Mouse (Mus musculus): ENCODE measurements around the gene Samd8. TPM values are rescaled to one million over a fixed set of nuclear protein-coding genes. Genes with fewer than 3 reads are reported as not detected.

Gene Samd8
- polyA plus RNA-seq, 1 experiment from 2014 or later, result 13.8 TPM

DNA sequence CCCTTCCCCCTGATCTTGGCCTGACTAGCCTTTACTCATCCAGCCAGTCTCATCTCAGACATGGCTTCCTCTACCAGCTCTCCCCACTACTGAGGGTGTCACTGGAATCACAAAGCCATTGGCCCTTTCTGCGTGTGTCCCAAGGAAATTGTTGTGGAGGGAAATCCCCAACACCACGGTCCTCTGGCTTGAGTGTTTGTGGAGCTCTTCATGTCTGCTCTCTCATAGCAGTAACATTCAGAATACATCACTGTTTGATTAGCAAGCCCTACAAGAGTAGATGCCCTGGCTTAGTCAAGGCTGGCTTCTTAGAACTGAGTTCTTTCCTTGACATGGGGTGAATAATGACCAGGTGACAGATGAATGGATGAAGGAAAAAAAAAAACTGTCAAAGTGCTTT lies 3.5 kb upstream of the Samd8 start:
- H3K36me3 ChIP-seq, result no peaks in the 10 kb centered on the region
- peaks cover 3% of the 10 kb centered on the region; the same call in 1 of the 2 replicates for H3K4me1 ChIP-seq
- H3K4me3 ChIP-seq, result no peak overlapping the region
- 0 out of 2 replicates have a peak, but pooled peaks cover 7% of the 10 kb centered on the region for H3K27me3 ChIP-seq
- H3K9ac ChIP-seq, result no peak overlapping the region
- no peak for ATAC-seq (ENCODE audit: insufficient number of reproducible peaks, insufficient read depth, low FRiP score, low TSS enrichment)
- H3K9me3 ChIP-seq, result no peaks in the 10 kb centered on the region
- WGBS, result 83% methylated on average over 2 of the region's 2 CpGs
- H3K4me2 ChIP-seq (replicated peaks), result no peak overlapping the region
- no peak overlapping the region for H3K27ac ChIP-seq

DNA sequence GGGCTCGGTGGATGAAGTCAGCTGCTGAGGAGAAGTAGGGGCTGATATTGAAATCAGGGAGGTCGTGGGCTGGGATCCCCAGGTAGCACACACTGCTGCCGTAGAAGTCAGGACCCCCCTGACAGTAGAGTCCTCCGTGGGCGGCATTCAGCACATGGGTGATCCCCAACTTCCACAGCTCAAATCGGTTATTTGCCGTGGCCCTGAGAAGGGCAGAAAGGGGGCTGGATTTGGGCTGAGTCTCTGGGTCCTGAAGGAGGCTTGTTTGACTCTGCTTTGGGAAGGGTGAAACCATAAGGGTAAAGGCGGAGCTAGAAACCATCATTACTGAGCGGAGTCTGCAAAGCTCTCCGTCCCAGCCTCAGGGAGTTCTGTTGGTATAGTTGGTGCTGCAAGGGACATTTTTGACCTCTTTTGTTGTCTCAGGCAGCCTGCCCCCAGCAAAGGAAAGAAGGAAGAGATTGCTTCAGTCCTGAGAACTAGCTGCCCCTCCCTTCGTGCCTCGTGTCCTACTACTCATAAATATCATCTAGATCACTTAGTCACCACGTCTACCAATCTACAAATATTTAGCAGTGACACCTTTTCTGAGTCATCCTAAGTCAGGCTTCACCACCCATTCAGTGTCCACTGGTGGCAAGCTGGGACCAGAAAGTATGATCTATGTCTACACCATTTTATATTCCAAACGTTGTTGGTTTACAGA lies 2.7 kb upstream of the Samd8 start:
- Histone ChIP-seq H3K4me3 (no peak overlapping the region), H3K9me3 (no peaks in the 10 kb centered on the region)
- ATAC-seq (ENCODE audit: insufficient number of reproducible peaks, insufficient read depth, low FRiP score, low TSS enrichment), result no peak

GRCm38 (mm10) chr14:21748142-21748870 lies 2.0 kb upstream of the Samd8 start:
- no peaks in the 10 kb centered on the region for H3K36me3 ChIP-seq
- H3K4me1 ChIP-seq, result peaks cover 8% of the 10 kb centered on the region; the same call in 1 of the 2 replicates
- no peak overlapping the region for H3K27ac ChIP-seq
- ATAC-seq (ENCODE audit: insufficient number of reproducible peaks, insufficient read depth, low FRiP score, low TSS enrichment), result no peak
- H3K27me3 ChIP-seq, result no peaks in the 10 kb centered on the region
- H3K9me3 ChIP-seq, result no peaks in the 10 kb centered on the region
- H3K4me2 ChIP-seq (replicated peaks), result no peak overlapping the region
- no peak overlapping the region for H3K4me3 ChIP-seq
- 38% methylated on average over 15 of the region's 15 CpGs for WGBS
- H3K9ac ChIP-seq, result no peak overlapping the region

More for the DNA sequence above, 2.7 kb upstream of the Samd8 start:
- 77% methylated on average over 14 of the region's 14 CpGs for WGBS
- no peak overlapping the region for H3K27ac ChIP-seq
- H3K9ac ChIP-seq, result no peak overlapping the region
- H3K27me3 ChIP-seq, result 0 out of 2 replicates have a peak, but pooled peaks cover 3% of the 10 kb centered on the region
- H3K4me2 ChIP-seq (replicated peaks), result no peak overlapping the region
- H3K4me1 ChIP-seq, result peaks cover 8% of the 10 kb centered on the region; the same call in 1 of the 2 replicates
- H3K36me3 ChIP-seq, result no peaks in the 10 kb centered on the region

DNA sequence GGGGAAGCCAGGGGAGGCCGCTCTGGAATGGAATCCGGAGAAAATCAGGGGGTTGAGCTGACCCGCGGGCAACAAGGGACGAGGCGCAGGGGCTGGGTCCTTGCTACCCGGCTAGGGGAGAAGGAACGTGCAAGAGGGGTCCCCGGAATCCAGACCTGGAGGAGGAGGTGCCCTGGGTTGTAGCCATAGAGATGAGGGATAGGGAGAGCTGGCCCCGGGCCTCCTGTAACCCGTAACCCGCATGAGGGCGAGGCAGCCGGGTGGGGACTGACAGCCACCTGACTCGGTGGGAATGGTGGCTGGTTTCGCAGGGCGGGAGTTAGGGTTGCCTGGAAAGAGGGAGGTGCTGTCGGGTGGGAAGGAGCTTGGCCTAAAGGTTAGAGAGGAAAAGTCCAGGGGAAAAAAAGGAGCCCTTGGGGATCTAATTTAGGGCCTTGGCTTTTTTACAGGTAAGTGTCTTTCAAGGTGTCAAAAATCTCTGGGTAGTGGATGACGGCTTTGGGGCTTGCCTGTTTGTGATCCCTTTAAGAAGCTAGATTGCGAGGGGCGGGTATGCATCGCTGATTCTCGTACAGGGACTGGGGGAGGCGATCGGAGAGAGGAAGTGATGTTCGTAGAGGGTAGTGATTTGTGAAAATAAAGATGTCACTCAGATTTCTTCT lies 681 bp downstream of the Samd8 start, which contains the start of gene Dusp13:
Gene Dusp13 (minus strand): TSS at position 301 of the 662 bp plus-strand sequence.
- Histone ChIP-seq H3K4me2 (replicated peaks) (peak within 1 kb of the TSS; percentile 60), H3K27me3 (no peaks in the 10 kb centered on the region), H3K4me3 (peak within 1 kb of the TSS; percentile 91), H3K27ac (peak within 1 kb of the TSS; percentile 83), H3K36me3 (no peaks in the 10 kb centered on the region), H3K9ac (peak within 1 kb of the TSS; percentile 86), H3K9me3 (no peaks in the 10 kb centered on the region), H3K4me1 (peaks cover 8% of the 10 kb centered on the region; the same call in 1 of the 2 replicates)
- ATAC-seq (ENCODE audit: insufficient number of reproducible peaks, insufficient read depth, low FRiP score, low TSS enrichment), result peak; percentile 79
- WGBS, result under 1% methylated on average over 26 of the region's 26 CpGs

GRCm38 (mm10) chr14:21752411-21752810 lies 2.1 kb downstream of the Samd8 start:
- H3K4me3 ChIP-seq, result no peak overlapping the region
- H3K9me3 ChIP-seq, result no peaks in the 10 kb centered on the region
- H3K36me3 ChIP-seq, result no peaks in the 10 kb centered on the region
- H3K27me3 ChIP-seq, result no peaks in the 10 kb centered on the region
- peaks cover 8% of the 10 kb centered on the region; the same call in 1 of the 2 replicates for H3K4me1 ChIP-seq
- H3K27ac ChIP-seq, result no peak overlapping the region
- ATAC-seq (ENCODE audit: insufficient number of reproducible peaks, insufficient read depth, low FRiP score, low TSS enrichment), result no peak
- WGBS, result 91% methylated on average over 3 of the region's 3 CpGs
- H3K9ac ChIP-seq, result no peak overlapping the region
- H3K4me2 ChIP-seq (replicated peaks), result 0 out of 2 replicates have a peak overlapping the region, but pooled peaks have one; percentile 60

DNA sequence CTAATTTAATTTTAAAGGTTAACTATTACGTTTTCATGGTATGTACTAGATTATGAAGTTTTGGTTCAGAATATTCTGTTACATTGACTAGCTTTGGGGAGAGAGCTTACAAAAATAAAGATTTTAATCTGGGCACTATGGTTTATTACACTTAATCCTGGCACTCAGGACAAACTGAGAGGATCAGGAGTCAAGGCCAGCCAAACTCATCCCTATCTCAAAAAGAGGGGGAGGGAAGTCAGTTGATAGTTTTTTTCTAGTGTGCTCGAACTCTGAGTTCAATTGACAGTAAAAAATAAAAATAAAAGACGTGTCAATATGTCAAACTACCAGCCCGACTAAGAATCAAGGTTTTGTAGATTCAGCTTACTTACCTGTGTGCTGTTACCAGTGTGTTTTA lies 3.0 kb downstream of the Samd8 start:
- Histone ChIP-seq H3K9me3 (no peaks in the 10 kb centered on the region), H3K27me3 (no peaks in the 10 kb centered on the region), H3K27ac (no peak overlapping the region), H3K9ac (no peak overlapping the region), H3K4me3 (no peak overlapping the region), H3K36me3 (no peaks in the 10 kb centered on the region), H3K4me1 (peaks cover 8% of the 10 kb centered on the region; the same call in 1 of the 2 replicates), H3K4me2 (replicated peaks) (no peak overlapping the region)
- ATAC-seq (ENCODE audit: insufficient number of reproducible peaks, insufficient read depth, low FRiP score, low TSS enrichment), result no peak
- WGBS, result 85% methylated on average over 4 of the region's 4 CpGs

DNA sequence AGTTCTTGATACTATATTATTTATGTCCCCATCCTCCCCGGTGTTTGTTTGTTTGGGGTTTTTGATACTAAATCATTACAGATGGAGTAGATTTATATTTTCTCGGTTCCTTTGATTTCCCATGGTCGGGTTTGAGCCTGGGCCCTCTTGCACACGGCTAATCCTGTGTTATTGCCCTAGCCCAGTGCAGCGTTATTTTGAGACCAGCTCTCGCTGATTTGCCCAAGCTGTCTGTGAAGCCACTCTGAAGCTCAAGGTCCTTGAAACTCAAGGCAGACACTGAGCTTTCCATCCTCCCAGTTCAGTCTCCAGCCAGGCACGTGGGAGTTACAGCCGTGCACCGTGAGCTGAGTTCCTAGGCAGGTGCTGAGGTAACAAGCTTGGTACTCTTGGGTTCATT lies 11.2 kb downstream of the Samd8 start:
- ATAC-seq (ENCODE audit: insufficient number of reproducible peaks, insufficient read depth, low FRiP score, low TSS enrichment), result no peak
- 82% methylated on average over 9 of the region's 9 CpGs for WGBS

DNA sequence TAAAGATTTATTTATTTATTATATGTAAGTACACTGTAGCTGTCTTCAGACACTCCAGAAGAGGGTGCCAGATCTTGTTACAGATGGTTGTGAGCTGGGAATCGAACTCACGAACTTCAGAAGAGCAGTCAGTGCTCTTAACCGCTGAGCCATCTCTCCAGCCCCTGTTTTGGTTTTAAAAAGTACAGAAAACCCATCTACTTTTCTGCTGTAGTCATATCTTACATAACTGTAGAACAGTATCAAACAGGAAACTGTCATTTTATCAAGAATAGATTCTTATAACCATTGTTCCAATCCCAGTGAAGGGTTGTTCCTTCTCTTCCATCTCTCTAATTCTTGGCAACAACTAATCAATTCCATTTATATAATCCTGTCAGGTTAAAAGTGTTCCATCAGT lies 13.4 kb downstream of the Samd8 start:
- Histone ChIP-seq H3K4me1 (peaks cover 16% of the 10 kb centered on the region), H3K4me3 (no peak overlapping the region), H3K27me3 (no peaks in the 10 kb centered on the region), H3K27ac (no peak overlapping the region), H3K9ac (no peak overlapping the region), H3K9me3 (no peaks in the 10 kb centered on the region), H3K36me3 (no peaks in the 10 kb centered on the region), H3K4me2 (replicated peaks) (no peak overlapping the region)
- ATAC-seq (ENCODE audit: insufficient number of reproducible peaks, insufficient read depth, low FRiP score, low TSS enrichment), result no peak
- 87% methylated on average over 3 of the region's 3 CpGs for WGBS

More for the DNA sequence above, 11.2 kb downstream of the Samd8 start:
- peaks cover 4% of the 10 kb centered on the region; the same call in 1 of the 2 replicates for H3K4me1 ChIP-seq
- no peak overlapping the region for H3K4me2 ChIP-seq (replicated peaks)
- H3K9me3 ChIP-seq, result no peaks in the 10 kb centered on the region
- no peaks in the 10 kb centered on the region for H3K36me3 ChIP-seq
- H3K4me3 ChIP-seq, result no peak overlapping the region
- H3K27me3 ChIP-seq, result no peaks in the 10 kb centered on the region
- H3K9ac ChIP-seq, result no peak overlapping the region
- H3K27ac ChIP-seq, result no peak overlapping the region

DNA sequence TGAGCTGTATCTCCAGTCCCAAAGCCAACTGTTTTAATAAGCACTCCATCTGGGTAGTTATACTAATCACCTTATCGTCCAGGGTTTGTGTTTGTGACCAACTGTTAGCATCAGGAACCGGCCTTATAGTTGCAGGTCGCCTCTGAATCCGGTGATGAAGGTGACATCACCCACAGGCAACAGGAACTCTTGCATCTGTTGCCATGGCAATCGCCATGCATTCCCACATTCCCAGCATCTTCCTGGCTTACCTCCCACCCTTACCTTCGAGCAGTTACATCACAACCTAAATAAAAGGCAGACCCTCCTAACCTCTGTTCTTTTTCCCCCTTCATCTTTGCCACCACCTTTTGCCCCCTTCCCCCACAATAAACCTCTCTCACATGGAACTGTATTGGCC lies 14.3 kb downstream of the Samd8 start:
- H3K27ac ChIP-seq, result no peak overlapping the region
- H3K36me3 ChIP-seq, result no peaks in the 10 kb centered on the region
- H3K9me3 ChIP-seq, result no peaks in the 10 kb centered on the region
- no peak overlapping the region for H3K4me3 ChIP-seq
- H3K4me2 ChIP-seq (replicated peaks), result no peak overlapping the region
- 81% methylated on average over 6 of the region's 6 CpGs for WGBS
- no peak overlapping the region for H3K9ac ChIP-seq
- no peaks in the 10 kb centered on the region for H3K27me3 ChIP-seq
- H3K4me1 ChIP-seq, result peaks cover 22% of the 10 kb centered on the region
- ATAC-seq (ENCODE audit: insufficient number of reproducible peaks, insufficient read depth, low FRiP score, low TSS enrichment), result no peak

GRCm38 (mm10) chr14:21765754-21766397 lies 15.5 kb downstream of the Samd8 start:
- Histone ChIP-seq H3K9me3 (no peaks in the 10 kb centered on the region), H3K4me2 (replicated peaks) (no peak overlapping the region), H3K36me3 (no peaks in the 10 kb centered on the region), H3K27me3 (no peaks in the 10 kb centered on the region), H3K27ac (no peak overlapping the region), H3K9ac (no peak overlapping the region), H3K4me3 (no peak overlapping the region), H3K4me1 (peaks cover 22% of the 10 kb centered on the region)
- WGBS, result 79% methylated on average over 7 of the region's 7 CpGs
- ATAC-seq (ENCODE audit: insufficient number of reproducible peaks, insufficient read depth, low FRiP score, low TSS enrichment), result no peak

DNA sequence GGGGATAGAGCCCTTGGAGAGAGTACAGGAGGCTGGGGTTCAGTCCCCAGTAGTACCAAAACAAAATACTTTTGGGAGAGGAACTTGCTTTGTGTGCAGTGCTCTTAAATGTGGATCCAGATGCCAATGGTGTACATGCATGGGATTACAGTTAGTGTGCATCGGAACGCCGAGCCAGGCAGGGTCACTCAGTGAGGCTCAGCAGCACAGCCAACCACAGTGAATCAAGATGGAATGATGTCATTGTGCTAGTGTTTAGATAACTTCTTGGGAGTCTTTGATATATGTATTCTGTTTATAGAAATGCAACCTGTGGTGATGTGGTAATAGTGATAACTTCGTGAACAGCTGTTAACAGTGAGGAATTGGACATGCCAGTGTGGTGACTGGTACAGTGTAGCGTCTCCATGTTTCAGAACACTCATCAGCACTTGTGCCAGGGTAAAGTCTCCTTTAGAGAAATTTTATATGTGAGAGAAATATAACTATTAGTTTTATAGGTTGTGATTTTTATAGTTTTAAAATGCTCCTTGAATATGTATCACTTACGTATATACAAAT lies 16.1 kb downstream of the Samd8 start:
- peaks cover 22% of the 10 kb centered on the region for H3K4me1 ChIP-seq
- H3K27ac ChIP-seq, result no peak overlapping the region
- no peak overlapping the region for H3K9ac ChIP-seq
- H3K36me3 ChIP-seq, result no peaks in the 10 kb centered on the region
- H3K9me3 ChIP-seq, result no peaks in the 10 kb centered on the region
- WGBS, result 86% methylated on average over 6 of the region's 6 CpGs
- no peak overlapping the region for H3K4me2 ChIP-seq (replicated peaks)
- H3K27me3 ChIP-seq, result no peaks in the 10 kb centered on the region
- H3K4me3 ChIP-seq, result no peak overlapping the region
- no peak for ATAC-seq (ENCODE audit: insufficient number of reproducible peaks, insufficient read depth, low FRiP score, low TSS enrichment)

Measured in embryonic facial prominence, embryonic 12.5 days (tissue).